Mouse (Mus musculus) activated CD4-positive, CD25-positive, alpha-beta regulatory T cell, adult 4 months (primary cell): ENCODE data around the gene Lrch4. TPM values are rescaled to one million over a fixed set of nuclear protein-coding genes. Genes with fewer than 3 reads are reported as not detected.
A peak's percentile ranks its signal among the peaks of the same experiment; 100 is the strongest.
"Not testable (repeated sequence)": the region's sequence is repeated elsewhere in the genome, so short reads cannot be mapped to it uniquely, and the experiment has no call there.

ENCODE experiments used
- ATAC-seq: one replicate; pipeline ENCODE4 v1.8.0; 2017
- polyA plus RNA-seq, 2 experiments: library from polyadenylated mRNA; unstranded; fragments of 100-300 nt; shearing (Covaris generic); gene quantifications; one replicate each; pipeline ENCODE4 v1.2.1; 2017

Lrch4 gene
- polyA plus RNA-seq, 2 experiments from 2014 or later: 61.6 to 68.6 TPM

- ATAC-seq: no peak
These were observed 15.4 kb upstream of the Lrch4 start, which contains the start of gene Pcolce for GRCm38 (mm10) chr5:137613550-137613949. Gene Pcolce, minus strand, starts transcription at chr5:137613784.

DNA sequence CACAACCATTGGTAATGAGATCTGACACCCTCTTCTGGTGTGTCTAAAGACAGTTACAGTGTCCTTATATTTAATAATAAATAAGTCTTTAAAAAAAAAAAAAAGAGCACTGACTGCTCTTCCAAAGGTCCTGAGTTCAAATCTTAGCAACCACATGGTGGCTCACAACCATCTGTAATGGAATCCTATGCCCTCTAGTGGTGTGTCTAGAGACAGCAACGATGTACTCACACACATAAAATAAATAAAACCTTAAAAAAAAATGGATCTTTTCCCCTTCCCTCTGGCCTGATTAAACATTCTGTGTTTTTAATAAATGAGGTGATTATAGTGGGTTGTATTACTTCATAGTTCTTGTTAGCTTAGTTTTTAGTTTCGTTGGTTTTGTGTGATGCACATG is 14.0 kb upstream of the Lrch4 start:
- not testable (repeated sequence) for ATAC-seq

GRCm38 (mm10) chr5:137615347-137615746 is 13.6 kb upstream of the Lrch4 start:
- no peak for ATAC-seq

GRCm38 (mm10) chr5:137623937-137624530 is 4.9 kb upstream of the Lrch4 start:
- ATAC-seq: no peak

DNA sequence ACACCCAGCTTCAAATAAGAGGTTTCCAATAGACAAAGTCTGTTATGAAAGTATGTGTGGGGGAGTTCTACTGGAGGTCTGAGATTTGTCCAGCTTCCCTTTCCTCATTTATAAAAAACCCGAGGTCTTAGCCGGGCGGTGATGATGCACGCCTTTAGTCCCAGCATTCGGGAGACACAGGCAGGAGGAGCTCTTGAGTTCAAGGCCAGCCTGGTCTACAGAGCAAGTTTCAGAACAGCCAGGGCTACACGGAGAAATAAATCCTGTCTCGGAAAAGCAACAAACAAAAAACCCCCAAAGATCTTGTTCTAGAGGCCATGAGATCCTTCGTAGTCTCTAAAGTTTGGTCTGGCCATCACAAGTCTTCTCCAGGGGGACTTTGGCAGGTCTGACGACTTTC is 930 bp upstream of the Lrch4 start:
- no peak for ATAC-seq

GRCm38 (mm10) chr5:137629306-137629721 is 393 bp downstream of the Lrch4 start:
- ATAC-seq: no peak

DNA sequence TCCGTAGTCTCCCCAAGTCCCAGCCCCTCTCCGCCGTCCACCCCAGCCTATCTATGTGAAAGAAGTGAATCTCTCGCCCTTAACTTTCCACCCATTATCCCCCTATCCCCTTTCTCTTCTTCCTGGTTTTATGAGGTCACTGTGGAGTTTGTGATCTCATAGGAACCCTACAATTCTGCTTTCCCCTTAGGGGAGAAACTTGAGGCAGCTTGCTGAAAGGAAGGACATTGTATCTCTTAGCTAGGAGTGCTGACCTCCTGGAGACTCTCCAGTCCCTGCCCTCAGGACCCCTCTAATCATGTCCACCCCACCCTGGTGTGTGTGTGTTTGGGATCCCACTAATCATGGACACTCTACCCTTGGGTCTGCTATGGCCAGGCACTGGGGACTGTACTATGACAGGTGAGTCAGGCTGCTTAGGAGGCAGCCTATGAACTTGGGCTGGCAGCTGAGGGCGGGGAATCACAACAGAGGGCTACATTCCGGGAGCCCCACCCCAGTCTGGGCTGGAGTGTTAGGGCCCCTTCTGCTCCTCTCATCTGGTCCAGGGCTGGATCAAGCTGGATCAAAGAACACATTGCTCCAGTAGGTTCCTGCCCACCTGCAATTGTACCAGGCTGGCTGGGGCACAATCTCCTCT is 1.1 kb downstream of the Lrch4 start:
- no peak for ATAC-seq

DNA sequence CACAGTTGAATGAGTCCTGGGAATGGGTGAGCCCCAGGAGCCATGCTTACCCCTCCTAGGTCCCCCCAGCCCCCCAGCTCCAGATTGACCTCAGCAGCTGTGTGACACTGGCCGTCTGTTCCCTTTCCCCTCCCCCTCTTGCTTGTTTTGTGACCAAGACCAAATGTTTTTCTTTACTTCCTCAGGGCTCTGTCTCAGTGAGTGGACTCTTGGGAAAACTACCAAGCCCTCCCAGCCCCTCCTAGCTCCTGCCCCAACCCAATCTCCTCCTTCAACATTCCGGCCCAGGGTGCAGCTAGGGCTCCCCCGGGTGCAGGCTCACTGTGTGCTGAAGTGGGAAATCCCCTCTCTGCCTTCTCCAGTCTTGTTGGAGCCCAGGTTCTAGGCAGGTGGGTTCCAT is 1.7 kb downstream of the Lrch4 start:
- no peak for ATAC-seq

DNA sequence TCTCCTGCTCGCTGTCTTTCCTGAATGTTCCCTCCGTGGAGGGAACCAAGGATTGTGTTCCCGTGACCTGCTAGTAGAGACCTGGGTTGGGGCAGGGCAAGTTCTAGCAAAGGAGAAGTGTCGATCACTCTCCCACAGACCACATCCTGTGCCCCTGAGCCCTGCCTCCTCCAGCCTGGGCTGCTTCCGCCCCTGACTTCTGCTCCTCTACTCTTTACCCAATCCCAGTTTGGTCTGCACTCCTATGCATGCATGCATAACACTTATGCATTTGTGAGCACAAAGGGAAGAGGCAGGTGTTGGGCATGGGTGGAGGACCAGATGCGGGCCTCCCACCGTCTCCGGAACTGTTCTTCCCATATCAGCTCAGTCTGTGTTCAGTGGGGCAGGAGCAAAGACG is 2.2 kb downstream of the Lrch4 start:
- ATAC-seq: peak; percentile 52

GRCm38 (mm10) chr5:137631591-137631990 is 2.7 kb downstream of the Lrch4 start:
- no peak for ATAC-seq

DNA sequence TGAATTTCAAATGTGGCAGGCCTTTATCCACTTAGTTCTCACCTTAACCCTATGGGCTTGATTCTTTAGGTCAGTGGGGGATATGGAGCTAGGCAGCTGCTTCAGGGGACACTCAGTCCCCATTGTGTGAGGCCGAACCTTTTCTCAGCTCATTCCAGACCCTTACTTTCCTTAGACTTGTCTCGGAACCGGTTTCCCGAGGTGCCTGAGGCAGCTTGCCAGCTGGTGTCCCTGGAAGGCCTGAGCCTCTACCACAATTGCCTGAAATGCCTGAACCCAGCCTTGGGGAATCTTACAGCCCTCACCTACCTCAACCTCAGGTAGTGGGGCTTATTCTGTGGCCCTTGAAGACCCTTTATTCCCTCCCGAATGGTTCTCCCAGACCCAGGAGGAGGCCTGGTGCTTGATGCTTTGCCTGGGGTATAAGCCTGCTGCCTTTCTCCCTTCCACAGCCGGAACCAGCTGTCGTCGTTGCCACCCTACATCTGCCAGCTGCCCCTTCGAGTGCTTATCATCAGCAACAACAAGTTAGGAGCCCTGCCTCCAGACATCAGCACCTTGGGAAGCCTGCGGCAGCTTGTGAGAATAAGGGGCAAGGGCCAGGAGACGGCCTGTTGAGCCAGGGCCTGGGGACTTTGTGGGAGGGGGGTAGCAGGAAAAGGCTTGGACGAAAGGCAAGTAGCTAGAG is 4.6 kb downstream of the Lrch4 start:
- ATAC-seq: no peak

- ATAC-seq: no peak
These were observed 10.6 kb downstream of the Lrch4 start for GRCm38 (mm10) chr5:137639472-137639871.

DNA sequence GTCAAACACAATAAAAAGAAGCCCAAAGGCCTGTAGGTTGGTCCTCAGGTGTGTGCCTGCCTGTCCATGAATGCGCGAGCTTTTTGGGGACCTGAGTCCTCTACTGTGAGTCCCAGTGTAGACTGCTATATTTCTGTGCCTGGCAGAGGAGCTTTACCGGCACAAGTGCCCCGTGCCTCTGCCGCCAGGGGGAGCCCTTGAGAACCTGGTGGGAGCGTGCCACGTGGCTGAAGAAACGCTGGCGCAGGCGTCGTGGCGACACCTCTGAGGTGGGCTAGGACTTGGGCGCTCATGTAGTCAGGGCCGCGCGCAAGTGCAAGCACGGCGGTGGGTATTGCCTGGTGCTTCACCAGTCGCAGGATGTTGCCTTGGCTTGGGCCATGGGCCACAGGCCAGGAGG is 12.1 kb downstream of the Lrch4 start, which contains the start of gene Sap25:
Gene Sap25, plus strand, starts transcription at position 281 of the 400 bp plus-strand sequence.
- no peak for ATAC-seq

DNA sequence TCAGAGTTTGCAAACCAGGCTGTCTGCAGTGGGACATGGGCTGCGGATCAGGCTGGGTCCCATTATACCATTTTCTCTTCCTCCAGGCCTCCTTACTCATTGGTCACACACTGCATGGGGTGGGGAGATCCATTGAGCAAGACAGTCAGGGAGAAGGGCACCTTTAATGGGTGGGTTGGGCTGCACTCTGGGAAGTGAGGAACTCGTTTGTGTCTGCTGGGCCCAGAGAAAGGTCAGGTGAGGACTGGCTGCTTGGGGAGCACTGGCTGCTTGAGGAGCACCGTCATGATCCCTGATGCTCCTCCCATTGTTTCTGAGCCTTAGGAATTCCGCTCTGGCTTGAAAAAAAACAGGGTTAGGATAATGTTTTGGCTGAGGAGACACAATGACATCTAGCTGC is 14.0 kb downstream of the Lrch4 start:
- ATAC-seq: no peak

GRCm38 (mm10) chr5:137644484-137644883 is 15.6 kb downstream of the Lrch4 start:
- ATAC-seq: no peak

GRCm38 (mm10) chr5:137645091-137645651 is 16.2 kb downstream of the Lrch4 start:
- no peak for ATAC-seq

- no peak for ATAC-seq
These were observed 16.8 kb downstream of the Lrch4 start, which contains the start of gene Irs3 for GRCm38 (mm10) chr5:137645652-137646091. Gene Irs3, minus strand, starts transcription at chr5:137645714.

- peak; percentile 89 for ATAC-seq
These were observed 19.1 kb downstream of the Lrch4 start for GRCm38 (mm10) chr5:137647827-137648601.

GRCm38 (mm10) chr5:137649251-137649650 is 20.3 kb downstream of the Lrch4 start:
- ATAC-seq: no peak

DNA sequence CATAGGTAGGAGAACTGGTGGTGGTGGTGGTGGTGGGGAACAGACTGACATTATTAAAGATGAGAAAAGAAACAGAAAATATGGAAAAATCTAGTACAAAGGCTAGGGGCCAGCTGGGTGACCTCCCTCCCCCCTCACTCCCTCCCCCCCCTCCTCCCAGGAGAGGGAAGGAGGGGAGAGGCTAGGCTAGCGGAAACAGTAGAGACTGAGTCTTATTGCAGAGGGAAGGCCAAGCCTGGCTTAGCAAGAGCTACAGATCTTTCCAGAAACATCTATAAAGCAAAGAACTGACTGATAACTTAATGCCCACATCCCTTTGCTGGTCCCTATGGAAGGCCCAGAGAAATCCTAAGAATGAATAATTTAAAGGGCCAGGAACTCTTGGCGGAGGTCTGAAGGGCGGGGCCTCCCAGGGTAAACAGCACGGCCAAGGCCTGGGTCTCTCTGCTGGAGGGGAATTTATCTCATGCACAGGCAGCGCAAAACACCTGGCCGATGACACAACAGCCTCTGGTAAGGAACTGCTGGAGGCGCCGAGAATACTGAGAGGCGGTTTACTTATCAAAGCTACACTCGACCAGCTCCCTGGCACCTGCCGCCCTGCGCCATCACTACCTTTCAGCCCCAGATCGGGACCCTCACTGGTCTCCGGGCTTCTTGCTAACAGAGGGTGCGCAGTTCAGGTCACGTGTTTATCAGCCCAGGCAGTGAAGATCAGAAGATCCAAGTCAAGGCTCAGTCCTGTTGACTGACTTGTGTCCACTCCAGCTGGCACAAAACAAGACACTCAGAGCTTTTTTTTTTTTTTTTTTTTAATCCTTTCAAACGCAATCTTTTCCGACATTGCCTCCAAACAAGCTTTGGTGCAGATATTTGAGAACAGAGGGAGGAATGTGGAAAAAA is 21.0 kb downstream of the Lrch4 start:
- no peak for ATAC-seq

DNA sequence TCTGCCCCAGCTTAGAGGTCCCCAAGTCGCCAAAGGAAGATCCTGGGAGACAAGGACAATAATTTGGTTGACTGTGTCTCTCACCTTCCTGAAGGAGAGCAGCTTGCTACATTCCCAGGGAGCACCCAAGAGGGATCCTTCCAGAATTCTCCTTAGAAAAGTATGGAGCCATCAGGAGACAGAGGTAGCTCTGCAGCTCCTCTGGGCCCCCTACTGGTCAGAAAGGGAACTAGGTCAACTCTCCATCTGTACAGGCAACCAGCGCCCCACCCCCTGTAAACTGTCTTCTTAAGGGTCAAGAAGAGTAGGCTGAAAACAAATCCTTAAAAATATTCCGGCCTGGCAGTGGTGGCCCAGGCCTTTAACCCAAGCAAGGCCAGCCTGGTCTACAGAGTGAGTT is 23.6 kb downstream of the Lrch4 start:
- ATAC-seq: no peak
